Mouse (Mus musculus): ENCODE results near the gene Cdipt.
A peak's percentile ranks its signal among the peaks of the same experiment; 100 is the strongest.

The Cdipt gene

GRCm38 (mm10) chr7:127013385-127013784, 37.7 kb downstream of the Cdipt start:
- no peak for DNase-seq (ENCODE audit: low spot score)

- peak; percentile 67 for DNase-seq (ENCODE audit: low spot score)
These were observed 38.6 kb downstream of the Cdipt start, which contains the start of gene Mvp for GRCm38 (mm10) chr7:127014320-127014719. Gene Mvp, minus strand, starts transcription at chr7:127014621.

GRCm38 (mm10) chr7:127014993-127015392, 39.3 kb downstream of the Cdipt start:
- peak; percentile 51 for DNase-seq (ENCODE audit: low spot score)

GRCm38 (mm10) chr7:127016081-127016480, 40.4 kb downstream of the Cdipt start:
- DNase-seq (ENCODE audit: low spot score), result peak; percentile 66

- no peak for DNase-seq (ENCODE audit: low spot score)
These were observed 40.6 kb downstream of the Cdipt start, which contains the start of gene Pagr1b for GRCm38 (mm10) chr7:127016481-127016485. Gene Pagr1b, minus strand, starts transcription at chr7:127016484.

- DNase-seq (ENCODE audit: low spot score), result no peak
These were observed 40.8 kb downstream of the Cdipt start for GRCm38 (mm10) chr7:127016486-127016938.

GRCm38 (mm10) chr7:127016971-127017949, 41.5 kb downstream of the Cdipt start, which contains the start of gene Pagr1a:
Gene Pagr1a, minus strand, starts transcription at chr7:127017352.
- DNase-seq (ENCODE audit: low spot score), result peak; percentile 99

- DNase-seq (ENCODE audit: low spot score), result no peak
These were observed 42.2 kb downstream of the Cdipt start for GRCm38 (mm10) chr7:127017950-127018345.

GRCm38 (mm10) chr7:127018416-127019305, 42.9 kb downstream of the Cdipt start:
- DNase-seq (ENCODE audit: low spot score), result no peak

- DNase-seq (ENCODE audit: low spot score), result no peak
These were observed 43.7 kb downstream of the Cdipt start for GRCm38 (mm10) chr7:127019306-127019960.

GRCm38 (mm10) chr7:127020031-127020430, 44.3 kb downstream of the Cdipt start:
- DNase-seq (ENCODE audit: low spot score), result no peak

- no peak for DNase-seq (ENCODE audit: low spot score)
These were observed 44.8 kb downstream of the Cdipt start for GRCm38 (mm10) chr7:127020491-127020890.

GRCm38 (mm10) chr7:127020901-127021562, 45.3 kb downstream of the Cdipt start, which contains the start of the genes Gm42742 and Prrt2:
Gene Gm42742, minus strand, starts transcription at chr7:127021097.
Gene Prrt2, minus strand, starts transcription at chr7:127021211.
- DNase-seq (ENCODE audit: low spot score), result peak; percentile 46

- DNase-seq (ENCODE audit: low spot score), result peak; percentile 49
These were observed 46.1 kb downstream of the Cdipt start for GRCm38 (mm10) chr7:127021563-127022527.

GRCm38 (mm10) chr7:127022528-127023271, 47.0 kb downstream of the Cdipt start:
- no peak for DNase-seq (ENCODE audit: low spot score)

- peak; percentile 61 for DNase-seq (ENCODE audit: low spot score)
These were observed 47.6 kb downstream of the Cdipt start for GRCm38 (mm10) chr7:127023272-127023691.

GRCm38 (mm10) chr7:127023896-127024690, 48.4 kb downstream of the Cdipt start:
- DNase-seq (ENCODE audit: low spot score), result no peak

- DNase-seq (ENCODE audit: low spot score), result peak; percentile 90
These were observed 49.2 kb downstream of the Cdipt start for GRCm38 (mm10) chr7:127024755-127025555.
